Mouse (Mus musculus): Measurements from ENCODE around the gene Bmx.

Bmx gene

DNA sequence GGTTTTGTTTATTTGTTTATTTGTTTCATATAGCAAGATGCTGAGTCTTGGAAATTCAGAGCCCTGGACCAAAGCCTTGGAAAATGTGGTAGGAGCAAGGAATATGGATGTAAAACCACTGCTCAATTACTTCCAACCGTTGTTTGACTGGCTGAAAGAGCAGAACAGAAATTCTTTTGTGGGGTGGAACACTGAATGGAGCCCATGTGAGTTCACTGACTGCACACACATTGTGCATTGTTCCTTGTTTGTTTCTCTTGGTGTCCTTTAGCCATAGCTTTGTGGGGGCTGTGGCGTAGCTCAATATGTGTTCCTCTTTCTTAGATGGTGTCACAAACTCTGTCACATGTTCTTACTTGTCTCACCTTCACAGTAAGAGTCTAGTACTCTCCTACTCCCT, 82.2 kb downstream of the Bmx start:
- no peak for DNase-seq (ENCODE audit: extremely low spot score, low read depth, low spot score)

DNA sequence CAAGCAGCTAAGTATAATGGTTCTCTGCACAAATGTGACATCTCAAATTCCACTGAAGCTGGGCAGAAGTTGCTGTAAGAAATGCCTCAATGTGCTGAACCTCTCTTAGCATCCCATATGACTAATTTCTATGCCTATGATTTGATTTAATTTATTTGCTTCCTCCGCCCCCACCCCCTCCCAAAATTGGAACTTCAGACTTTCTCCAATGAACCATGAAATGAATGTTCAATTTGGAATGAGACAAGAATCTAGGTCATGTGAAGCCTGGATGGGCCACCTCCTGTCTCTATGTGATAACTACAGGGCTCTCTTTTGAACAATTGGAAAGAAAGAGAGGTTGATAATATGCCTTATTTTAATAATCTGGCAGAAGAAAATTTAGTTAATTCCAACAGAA, 82.7 kb downstream of the Bmx start:
- no peak for DNase-seq (ENCODE audit: extremely low spot score, low read depth, low spot score)

DNA sequence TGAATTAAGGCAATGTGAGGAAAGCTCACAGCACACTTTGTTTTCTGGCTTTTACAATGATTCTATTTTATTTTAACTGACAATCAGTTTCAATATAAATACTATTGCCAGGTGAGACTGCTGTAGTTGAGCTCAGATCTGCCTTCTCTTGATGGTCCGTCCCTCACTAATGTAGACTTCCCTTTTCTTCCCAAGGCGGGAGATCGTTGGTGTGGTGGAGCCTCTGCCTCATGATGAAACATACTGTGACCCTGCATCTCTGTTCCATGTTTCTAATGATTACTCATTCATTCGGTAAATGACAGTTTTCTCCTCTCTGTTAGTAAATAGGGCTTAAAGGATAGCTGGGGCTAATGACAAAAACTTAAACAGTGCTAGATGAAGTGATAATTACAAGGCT, 84.1 kb downstream of the Bmx start:
- no peak for DNase-seq (ENCODE audit: extremely low spot score, low read depth, low spot score)

DNA sequence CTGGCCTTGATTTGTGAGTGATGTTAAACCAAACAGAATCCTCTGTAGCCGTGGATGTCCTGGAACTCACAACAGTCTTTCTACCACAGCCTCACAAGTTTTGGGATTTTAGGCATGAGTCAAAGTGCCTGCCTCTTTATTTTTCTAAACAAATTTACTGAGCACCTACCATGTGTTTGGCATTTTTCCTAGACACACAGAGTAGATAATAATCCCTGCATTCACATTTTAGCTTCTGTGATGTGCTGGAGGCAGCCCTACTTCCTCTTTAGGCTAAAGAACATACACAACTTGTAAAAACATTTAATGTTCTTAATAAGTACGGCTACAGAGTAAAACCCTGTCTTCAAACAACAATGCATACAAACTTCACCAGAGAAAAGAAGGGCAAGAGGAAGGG, 87.0 kb downstream of the Bmx start:
- DNase-seq (ENCODE audit: extremely low spot score, low read depth, low spot score) = no peak

DNA sequence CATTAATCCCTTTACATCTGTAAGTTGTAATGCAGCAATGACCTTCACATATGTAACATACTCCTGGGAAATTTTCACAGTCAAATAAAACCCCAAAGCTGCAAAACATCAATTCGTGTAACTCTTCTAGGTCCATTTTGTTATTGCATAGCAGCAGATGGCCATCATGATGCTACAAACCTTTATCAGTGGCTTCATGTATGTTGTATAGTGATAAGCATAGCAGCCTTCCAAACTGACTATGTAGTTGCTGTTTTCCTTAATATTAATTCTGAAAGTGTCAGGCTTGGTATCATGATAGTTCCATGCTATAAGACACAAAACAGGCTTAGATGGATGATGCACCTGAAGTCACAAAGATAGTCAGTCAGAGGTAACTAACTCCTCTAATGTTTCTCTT, 93.3 kb downstream of the Bmx start:
- no peak for DNase-seq (ENCODE audit: extremely low spot score, low read depth, low spot score)

DNA sequence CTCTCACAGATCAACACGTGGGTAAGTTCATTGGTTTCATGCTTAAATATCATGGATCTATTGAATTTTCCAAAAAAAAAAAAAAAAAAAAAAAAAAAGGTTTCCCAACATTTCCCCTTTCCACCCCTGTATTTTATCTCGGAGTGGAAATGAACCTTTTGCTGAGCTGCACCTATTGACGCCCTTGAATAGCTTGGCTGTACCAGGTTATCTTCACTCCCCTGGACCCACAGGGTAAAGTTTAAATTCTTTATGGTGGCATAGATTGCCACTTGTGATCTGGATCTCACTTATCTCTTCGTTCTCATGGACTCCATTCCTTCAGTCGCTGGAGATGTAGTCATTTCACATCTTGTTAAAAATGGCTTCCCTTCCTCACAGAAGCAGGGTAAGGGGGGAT, 103.4 kb downstream of the Bmx start:
- DNase-seq (ENCODE audit: extremely low spot score, low read depth, low spot score) = no peak

DNA sequence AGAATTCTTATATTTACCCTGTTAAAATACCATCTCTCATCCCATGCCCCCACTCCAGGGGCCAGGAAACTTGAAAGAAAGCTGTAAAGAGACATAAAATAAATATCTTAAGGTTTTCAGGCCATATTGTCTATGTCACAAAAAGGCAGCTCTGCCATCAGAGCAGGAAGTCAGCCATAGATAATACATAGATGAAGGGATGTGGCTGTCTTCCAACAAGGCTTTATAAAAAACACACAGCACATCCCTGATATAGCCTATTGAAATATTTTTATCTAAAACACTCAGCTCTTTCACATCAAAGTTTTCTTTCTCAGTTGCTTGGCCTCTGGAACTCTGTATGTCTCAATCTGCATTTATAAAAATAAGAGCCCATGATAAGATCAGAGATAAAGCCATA, 104.4 kb downstream of the Bmx start:
- DNase-seq (ENCODE audit: extremely low spot score, low read depth, low spot score) = no peak

DNA sequence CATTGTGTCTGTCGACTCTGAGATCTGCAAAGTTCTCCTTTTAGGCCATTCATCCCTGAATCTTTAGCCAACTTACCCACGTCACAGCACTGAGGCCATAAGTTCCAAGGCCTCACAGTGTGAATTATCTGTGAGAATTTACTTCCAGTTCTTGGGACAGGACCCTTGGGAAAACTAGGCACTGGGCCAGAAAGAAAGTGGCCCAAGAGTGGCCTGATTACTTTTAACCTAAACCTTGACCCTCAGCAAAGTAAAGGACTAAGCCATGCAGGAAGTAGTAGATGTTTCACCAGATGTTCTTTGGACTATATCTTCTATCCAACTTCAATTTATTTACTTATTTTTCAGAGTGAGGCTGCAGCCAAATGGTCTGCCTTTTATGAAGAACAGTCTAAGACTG, 105.3 kb downstream of the Bmx start:
- no peak for DNase-seq (ENCODE audit: extremely low spot score, low read depth, low spot score)

DNA sequence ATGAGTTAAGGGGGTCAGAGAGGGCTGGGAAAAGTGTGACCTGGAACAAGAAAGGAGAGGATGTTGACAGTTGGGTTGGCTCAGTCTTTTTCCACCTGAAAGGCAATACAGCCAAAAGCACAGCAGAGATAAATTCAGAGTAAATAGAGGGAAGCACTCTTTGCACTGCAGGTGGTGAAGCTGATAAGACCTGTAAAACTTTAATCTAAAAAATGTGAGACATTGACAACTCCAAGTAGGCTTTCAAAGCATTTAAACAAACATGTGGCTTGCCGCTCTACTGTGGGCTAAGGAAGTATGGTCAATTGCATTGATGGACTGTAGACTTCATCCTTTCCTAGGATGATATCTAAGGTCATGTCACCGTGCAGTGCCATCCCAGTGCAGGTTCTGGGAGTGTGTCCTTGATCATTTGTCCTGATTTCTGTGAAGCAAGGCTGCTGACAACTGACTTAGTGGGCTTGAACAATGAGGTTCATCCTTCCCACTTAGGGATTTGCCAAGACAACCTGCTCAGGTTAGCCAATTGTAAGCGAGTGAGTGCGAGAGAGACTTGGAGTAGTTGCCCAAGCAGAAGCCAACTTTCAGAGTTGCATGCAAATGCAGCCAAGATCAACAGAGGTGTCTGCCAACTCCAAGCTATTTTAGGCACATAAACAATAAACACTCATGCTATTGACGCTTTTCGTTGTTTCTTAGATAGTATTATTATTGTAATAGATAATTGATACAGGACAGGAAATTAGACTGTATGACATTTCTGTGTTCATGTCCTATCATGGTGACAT, 112.3 kb downstream of the Bmx start:
- no peak for DNase-seq (ENCODE audit: extremely low spot score, low read depth, low spot score)

Data from hindlimb bud, embryonic 11.5 days (tissue).